Mouse (Mus musculus) lung, postnatal 14 days (tissue): ENCODE results near the gene Slc25a31.
A peak's percentile ranks its signal among the peaks of the same experiment; 100 is the strongest.

Experiments used
- DNase-seq: peaks from one replicate; pipeline ENCODE4 v3.0.0; 2021

The Slc25a31 gene

GRCm38 (mm10) chr3:40738381-40738912, 29.8 kb downstream of the Slc25a31 start:
- DNase-seq: no peak

GRCm38 (mm10) chr3:40744024-40744835, 35.6 kb downstream of the Slc25a31 start, which contains the start of gene Hspa4l:
Hspa4l (plus strand) TSS chr3:40744495.
- DNase-seq: peak; percentile 2

- DNase-seq: peak; percentile 91
These were observed 36.4 kb downstream of the Slc25a31 start for GRCm38 (mm10) chr3:40744836-40745660.

GRCm38 (mm10) chr3:40745661-40746547, 37.2 kb downstream of the Slc25a31 start:
- peak; percentile 3 for DNase-seq

GRCm38 (mm10) chr3:40760746-40761145, 52.1 kb downstream of the Slc25a31 start:
- DNase-seq: no peak

GRCm38 (mm10) chr3:40761312-40761711, 52.7 kb downstream of the Slc25a31 start:
- DNase-seq: no peak
